Mouse (Mus musculus) B cell, adult 2 months (primary cell): ENCODE data around the gene Stk11ip.
A peak's percentile ranks its signal among the peaks of the same experiment; 100 is the strongest.

Experiments used
- DNase-seq, 2 experiments: peaks; one replicate each; pipeline ENCODE4 v3.0.0; 2022

The Stk11ip gene

DNA sequence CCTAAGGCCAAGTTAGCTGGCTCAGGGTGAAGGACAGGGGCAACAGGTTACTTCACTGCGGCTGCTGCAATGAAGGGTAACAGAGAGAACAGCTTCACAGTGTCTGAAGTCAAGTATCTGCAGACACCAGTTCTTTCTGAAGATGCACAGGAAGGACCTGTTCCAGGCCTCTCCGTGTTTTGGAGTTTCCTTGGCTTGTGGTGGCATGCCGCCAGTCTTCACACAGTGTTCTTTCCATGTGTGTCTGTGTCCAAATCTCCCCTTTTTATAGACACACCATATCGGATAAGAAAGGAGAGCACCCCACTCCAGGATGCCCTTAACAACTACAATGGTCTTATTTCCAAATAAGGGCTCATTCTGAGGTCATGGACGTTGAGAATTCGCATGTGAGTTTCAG is 23.0 kb downstream of the Stk11ip start:
- no peak for DNase-seq

DNA sequence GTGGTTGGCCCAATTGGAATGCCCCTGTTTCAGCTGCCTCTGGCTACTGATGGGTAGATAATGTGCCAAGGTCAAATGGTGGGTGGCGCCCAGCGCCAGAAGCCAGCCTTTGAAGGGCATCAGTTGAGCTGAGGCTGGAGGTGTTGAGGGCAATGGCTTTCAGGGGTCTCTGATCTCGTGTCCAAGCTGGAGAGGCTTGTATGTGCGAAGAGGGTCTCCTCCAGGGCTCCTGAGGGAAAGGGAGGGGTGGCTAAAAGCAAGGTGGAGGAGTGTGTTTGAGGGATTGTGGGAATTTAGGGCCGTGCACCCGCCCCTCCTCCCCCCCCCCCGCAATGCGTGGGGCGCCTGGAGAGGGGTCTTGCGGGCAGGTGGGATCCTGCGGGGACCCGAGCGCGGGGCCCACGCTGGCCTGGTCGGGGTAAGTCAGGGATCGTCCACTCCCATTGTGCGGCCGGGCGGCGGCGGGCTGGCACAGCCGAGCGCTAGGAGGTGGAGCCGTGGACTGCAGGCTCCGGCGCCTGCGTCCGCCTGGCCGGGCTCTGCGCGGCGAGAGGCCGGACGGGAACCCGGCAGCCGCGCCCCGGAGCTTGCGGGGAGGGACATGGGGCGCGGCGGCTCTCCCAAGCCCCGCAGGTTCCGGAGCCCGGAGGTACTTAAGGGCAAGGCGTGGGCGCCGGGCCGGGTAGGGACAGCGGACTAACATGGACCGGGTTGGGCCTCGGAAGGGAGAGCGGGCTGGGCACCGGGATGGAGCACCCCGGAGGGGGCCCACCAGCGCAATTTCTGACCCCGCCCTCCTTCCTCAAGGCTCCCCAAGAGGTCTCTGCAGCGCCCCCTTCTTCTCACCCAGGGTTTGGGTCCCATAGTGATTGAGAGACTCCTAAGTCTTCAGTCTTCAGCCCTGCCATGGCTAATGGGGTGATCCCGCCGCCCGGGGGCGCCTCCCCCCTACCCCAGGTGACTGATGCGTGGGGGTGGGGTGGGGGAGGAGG is 24.9 kb downstream of the Stk11ip start, which contains the start of gene Slc4a3:
TSS of gene Slc4a3 (plus strand) at position 302 of the 992 bp plus-strand sequence.
- peak; percentile 37 to 38 for DNase-seq

DNA sequence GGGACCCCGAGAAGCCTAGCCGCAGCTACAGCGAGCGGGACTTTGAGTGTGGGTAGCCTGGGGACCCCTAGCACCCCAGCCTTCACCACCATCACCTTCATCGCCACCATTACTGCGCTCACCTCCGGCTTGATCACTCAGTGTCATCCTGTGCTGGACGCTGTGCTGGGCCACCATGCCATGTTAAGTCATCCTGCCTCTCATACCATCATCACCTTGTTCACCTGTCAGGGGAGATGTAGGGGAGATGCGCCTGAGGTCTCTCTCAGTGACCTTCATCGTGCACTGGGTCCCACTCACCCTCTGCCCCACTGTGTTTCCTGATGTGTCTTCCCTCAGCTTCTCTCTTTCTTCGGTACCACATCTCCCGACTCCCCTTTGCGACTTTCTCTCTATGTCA is 26.0 kb downstream of the Stk11ip start:
- DNase-seq: no peak

DNA sequence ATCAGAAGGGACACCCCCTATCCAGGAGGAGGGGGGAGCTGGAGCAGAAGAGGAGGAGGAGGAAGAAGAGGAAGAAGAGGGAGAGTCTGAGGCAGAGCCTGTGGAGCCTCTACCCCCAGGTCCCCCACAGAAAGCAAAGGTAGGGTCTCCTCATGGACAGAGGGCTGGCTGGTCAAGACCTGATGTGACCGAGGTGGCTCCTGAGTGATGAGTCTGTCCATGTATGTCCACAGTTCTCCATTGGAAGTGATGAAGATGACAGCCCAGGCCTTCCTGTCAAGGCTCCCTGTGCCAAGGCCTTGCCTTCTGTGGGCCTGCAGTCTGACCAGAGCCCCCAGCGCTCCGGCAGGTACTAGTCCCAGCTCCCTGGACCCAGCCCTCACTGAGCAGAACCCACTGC is 26.8 kb downstream of the Stk11ip start:
- no peak for DNase-seq

DNA sequence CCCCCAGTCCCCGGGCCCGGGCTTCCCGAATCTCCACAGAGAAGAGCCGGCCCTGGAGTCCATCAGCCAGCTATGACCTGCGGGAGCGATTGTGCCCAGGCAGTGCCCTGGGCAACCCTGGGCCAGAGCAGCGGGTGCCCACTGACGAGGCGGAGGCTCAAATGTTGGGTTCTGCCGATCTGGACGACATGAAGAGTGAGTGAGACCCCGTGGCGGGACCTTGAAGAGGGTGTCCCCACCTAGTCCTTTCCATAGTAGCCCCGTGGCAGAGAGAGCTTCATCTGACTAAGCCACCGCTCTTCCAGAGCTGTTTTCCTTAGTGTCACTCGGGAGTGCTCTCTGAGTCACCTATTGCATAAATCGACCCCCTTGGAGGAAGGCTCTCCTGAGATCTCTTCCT is 27.5 kb downstream of the Stk11ip start:
- DNase-seq: no peak

DNA sequence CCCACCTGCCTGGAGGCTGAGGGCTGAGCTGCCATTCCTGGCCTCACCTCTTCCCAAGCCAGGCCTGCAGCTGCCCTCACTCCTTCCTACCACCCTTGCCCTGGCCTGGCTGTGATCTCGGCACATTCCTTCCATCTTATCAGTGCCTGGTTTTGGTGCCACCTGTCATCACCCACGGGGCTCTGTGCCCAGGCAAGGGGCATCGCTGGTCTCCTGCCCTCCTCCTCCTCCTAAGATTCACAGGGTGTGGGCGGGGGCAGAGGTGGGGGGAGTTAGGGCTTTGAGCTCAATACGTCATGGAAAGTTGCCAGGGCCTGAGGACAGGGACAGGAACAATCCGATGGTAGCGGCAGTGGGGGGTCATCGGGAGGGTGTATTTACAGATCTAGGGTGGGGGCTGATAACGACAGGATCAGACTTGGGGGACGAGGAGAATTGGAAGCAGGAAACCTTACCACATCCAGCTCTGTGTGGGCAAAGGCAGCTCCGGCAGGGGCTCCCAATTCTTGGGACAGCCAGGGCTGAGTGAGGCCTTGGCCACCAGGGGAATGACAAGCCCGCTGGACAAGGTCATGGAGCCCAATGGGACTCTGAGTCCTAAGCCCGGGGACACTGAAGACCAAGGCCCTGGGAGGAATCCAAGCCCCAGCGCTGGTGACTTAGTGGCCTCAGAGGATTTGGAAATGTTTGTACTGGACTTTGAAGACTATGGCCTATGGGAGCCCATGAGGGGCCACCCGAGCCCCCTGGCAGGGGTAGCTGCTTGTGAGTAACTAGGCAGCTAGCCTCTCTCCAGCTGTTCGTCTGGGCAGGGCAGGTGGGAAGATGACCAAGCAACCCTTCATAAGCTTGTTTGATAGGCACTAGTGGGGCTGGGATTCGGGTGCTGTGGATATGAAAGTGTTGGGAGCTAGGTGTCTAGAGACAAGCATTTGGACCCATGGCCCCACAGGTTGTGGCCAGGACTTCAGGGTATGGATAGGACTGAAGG is 28.3 kb downstream of the Stk11ip start:
- DNase-seq: no peak

DNA sequence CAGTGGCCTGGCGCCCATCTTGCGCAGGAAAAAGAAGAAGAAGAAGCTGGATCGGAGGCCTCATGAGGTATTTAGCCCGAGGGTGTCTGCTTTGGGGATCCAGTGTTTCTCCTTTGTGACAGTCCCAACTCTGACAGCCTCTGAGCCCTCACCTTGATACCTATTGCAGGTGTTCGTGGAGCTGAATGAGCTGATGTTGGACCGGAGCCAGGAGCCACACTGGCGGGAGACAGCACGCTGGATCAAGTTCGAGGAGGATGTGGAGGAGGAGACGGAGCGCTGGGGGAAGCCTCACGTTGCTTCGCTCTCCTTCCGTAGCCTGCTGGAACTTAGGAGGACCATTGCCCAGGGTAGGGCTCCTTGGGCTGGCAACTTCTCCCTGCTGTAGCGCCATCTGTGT is 29.3 kb downstream of the Stk11ip start:
- DNase-seq: no peak

DNA sequence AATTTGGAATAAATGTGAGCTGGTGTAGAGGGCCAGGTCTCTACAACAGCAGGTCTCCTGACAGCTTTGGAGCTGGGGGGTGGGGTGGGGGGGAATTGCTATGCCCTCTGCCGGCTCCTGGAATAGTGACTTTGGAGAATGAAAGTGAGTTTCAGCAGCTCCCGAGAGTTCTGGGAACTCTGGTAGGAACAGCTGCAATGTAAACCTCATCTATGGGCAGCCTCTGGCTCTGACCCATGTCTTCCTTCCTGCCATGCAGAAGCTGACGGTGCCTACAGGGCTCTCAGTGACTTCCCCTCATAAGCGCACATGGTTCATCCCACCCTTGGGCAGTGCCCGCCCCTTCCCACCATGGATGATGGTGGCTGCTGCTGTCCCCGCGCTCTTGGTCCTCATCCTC is 34.4 kb downstream of the Stk11ip start:
- no peak for DNase-seq

DNA sequence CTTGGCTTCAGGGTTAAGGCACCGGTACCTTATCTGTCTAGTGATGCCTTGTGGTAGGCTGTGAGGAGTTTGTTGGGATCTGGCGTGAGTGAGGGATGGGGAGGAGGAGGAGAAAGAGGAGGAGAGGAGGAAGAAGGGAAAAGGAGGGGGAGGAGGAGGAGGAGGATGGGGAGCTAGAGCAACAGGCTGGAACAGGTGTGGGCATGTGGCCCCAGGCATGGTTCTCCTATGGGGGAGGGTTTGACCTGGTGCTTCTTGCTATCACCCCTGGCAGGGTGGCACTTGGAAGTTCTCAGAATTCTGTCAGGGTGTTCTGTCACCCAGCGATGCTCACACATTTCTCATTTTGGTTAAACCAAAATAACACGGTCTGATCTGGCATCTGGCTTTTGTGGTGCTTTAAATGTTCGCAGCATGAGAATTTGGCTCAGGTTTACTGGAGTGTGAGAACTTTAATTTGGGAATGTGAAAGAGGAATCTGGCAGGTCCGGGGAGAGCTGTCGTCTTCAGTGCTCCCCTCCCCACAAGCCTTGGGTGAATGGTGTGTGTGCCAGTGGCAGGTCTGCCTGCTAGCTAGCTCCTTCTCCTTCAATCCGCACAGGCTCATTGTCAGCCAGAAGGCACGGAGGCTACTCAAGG is 34.9 kb downstream of the Stk11ip start:
- no peak for DNase-seq

DNA sequence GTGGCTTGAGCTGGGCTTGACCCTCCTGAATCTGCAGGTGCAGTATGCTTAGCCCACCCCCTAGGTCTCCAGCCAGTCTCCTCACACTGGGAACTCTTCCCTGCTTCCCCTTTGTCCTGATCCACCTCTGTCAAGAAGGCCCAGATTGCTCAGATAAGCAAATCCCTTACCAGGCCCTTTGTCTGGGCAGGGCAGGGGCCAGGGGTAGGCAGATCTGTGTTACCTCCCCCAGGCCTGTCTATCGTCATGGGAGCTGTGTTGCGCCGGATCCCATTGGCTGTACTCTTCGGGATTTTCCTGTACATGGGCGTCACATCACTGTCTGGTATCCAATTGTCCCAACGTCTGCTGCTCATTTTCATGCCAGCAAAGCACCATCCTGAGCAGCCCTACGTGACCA is 35.7 kb downstream of the Stk11ip start:
- DNase-seq: no peak

DNA sequence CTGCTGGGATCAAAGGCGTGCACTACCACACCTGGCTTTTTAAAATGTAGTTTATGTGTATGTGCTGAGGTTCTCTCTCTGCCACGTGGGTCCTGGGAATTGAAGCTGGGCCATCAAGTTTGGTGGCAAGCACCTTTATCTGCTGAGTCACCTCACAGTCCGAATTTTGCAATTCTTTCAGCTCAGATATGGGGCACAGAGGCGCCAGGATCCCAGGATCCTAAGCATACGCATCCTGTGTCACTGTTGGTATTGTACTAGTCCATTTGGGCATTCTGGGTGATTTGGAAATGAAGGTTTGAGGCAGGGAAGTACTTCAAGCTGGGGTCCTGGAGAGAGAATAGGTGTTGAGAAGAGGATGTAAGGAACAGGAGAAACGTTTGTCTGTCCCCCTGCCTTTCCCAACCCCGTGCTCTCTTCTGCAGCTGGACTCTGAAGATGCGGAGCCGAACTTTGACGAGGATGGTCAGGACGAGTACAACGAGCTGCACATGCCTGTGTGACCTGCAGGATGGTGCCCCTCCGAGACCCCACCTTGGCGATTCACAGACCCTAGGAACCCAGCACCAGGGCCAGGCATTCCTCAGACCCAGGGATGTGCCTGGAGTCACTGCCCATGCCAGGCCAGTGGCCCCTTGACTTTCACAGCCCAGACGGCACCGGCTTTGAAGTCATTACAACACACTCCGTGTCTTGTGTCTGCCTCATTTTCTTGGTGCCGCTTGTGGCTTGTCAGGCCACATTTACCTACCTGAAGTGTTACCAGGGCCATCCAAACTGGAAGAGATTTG is 37.3 kb downstream of the Stk11ip start:
- DNase-seq: no peak

DNA sequence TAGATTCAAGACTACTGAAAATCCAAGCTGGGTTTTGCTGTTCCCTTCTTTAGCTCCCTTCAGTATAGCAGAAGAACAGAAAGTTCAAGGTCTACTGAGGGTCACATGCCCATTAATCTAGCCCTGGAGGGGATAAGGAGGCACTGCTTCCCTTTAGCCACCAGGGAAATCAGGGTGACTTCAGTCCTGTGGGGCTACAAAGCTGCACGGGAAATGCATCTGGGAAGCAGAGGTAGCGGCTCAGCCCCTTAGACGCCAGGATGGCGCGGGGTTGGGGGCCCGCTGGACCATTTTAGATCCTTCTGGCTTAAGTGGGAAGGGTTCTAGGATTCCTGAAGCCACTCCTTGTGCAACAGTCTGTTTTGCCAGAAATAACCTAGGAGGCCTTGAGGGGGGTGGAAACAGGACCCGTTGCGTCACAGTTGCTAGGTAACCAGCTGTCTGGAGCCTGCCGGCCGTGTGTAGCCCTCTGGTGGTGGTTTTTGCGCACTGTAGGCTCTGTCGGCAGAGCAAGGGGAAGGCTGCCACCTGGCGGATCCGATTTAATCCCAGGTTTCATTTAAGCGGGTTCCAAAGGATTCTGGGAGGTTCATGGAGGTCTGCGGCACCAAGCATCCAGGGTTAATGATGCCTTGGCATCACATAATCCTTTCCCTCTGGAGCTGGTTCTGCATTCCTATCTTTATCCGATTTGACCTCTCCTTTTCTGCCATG is 38.0 kb downstream of the Stk11ip start:
- DNase-seq: peak; percentile 91

DNA sequence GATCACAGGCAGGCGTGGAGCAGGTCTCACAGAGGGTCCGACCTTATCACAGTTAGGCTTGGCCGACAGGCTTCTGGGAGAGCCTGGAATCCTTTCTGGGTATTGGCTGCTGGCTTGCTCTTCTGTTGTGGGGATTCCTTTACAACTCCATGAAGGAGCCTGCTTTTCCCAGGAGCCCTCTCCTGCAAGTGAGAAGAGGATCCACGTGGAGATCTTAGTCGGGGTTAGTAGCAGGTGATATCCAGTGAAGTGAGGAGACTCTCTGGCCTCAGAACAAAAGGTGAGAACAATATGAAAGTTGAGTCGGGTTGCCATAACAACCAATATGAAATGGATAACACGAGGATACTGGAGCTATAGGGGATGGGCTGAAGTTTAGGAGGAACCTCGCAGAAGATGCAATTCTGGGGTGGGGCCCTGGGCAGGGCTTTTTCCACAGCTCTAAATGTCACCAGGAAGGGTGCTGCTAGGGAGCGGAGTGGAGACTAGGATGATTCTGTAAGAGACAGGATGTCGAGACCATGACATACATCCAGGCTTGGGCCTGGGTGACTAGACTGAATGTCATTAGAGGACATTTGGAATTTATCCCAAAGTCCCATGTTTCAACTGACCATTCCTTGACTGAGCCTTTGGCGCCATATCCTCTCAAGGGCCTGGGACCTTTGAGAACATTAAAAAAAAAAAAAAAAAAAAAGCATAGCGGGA is 39.0 kb downstream of the Stk11ip start:
- DNase-seq: no peak

DNA sequence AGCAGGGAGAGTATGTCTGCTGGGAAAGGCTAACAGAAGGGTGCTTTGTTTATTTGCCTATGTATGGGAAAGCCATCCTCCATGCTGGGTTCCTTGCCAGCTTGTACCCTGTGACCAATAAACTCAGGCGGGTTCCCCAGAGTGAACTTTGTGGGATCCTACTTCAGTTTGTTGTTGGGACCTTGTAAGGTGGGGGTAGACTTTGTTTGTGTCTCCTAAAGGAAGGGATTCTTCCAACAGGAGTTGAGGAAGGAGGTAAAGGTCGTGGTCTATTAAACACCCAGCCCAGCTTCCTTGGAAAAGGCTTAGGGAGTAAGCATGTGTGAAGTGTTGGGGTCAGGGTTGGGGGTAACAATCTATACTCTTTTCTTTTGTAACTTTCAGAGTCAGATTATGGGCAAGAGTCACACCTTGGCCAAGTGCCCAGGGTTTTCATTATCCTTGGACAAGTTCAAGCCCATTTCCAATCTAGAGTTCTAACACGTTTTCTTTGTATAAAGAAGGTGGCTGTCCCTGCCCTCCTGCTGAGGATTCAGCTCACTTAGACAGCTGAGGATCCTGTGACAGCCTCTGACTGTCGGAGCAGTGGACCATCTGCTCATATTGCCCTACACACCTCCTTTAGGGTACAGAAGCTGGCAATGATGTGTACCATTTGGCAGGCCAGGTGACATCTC is 40.0 kb downstream of the Stk11ip start:
- no peak for DNase-seq

DNA sequence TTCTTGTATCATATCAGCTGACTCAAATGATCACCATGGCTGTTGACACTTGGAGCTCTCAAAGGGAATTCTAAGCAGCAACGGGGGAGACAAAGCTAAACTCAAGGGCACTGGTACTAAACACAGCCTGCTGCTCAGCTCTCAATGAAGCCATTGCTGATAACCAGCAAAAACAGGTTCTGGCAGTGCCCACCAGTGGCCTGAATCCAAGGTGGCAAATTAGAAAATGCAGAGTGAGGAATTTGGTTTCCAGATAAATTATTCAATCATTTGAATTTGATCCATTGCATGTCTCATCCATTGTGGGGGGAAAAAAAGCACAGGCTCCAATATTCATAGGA is 40.5 kb downstream of the Stk11ip start:
- DNase-seq: no peak

DNA sequence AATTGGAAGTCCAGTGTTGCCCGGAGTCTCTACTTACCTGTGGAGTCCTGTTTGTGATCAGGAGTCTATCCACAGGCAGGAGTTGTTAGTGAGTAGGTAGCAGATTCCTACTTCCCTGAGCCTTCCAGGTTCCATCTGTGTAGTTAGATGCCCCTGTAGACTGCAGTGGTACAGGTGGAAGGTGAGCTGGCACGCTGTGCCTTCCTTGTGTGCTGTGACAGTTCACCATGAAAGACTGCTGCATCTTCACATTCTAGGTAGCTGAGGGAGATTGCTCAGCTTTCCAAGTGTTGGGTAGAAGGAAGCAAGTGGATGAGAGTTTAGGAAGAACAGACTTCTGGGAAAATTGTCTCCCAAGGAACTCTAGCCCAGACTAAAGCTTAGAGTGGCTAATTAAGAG is 42.8 kb downstream of the Stk11ip start:
- DNase-seq: no peak

DNA sequence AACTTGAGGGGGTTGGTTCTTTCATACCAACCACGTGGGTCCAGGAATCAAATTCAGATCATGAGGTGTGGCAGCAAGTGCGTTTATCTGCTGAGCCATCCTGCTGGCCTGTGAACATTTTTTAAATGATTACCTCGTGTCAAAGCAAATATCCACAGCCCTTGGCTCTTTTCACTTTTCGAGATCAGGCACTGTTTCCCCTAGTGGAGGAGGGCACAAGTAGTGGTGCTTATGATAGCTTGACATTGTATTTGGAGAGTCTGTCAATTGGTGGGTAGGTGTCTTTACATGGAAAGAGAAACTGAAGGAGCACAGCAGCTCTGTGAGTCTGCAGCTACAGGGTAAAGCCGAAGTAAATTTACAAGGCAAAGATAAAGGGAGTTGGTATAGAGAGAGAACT is 43.6 kb downstream of the Stk11ip start:
- peak in 1 of 2 experiments; percentile 30 for DNase-seq

DNA sequence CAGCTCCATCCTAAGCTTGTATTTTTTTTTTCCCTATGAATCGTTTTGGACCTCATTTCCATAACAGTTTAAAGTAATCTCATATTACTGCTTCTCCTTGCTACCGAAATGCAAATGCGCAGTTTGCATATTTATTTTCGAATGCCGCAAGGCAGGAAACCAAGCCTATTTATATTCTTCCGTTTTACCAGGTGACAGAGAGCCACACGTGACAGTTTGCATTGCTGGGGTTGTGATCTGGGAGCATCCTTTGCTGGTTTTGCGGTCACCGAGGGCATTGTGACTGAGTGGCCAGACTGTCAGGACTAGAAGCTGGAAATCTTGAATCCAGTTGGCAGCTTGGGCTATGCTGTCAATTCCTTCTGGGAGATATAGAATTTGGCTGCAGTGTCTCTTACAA is 44.3 kb downstream of the Stk11ip start:
- peak; percentile 75 to 77 for DNase-seq

DNA sequence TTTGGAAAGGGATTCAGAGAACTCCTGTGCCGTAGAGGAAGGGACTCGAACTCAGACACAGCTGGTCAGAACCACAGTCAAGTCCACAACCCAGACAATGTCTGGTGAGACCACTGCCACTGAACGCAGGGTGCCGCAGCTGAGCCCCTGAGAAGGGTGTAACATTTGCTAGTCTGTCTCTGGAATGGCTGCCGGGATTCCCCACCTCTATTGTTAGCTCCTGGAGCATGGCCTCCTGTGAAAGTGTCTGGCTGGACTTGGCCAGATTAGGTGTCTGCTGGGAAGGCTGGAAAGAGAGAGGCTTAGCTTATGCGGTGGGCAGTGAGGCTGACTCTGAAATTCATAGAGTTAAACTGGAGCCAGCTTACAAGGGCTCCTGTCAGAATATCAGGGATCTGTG is 49.1 kb downstream of the Stk11ip start:
- DNase-seq: no peak

DNA sequence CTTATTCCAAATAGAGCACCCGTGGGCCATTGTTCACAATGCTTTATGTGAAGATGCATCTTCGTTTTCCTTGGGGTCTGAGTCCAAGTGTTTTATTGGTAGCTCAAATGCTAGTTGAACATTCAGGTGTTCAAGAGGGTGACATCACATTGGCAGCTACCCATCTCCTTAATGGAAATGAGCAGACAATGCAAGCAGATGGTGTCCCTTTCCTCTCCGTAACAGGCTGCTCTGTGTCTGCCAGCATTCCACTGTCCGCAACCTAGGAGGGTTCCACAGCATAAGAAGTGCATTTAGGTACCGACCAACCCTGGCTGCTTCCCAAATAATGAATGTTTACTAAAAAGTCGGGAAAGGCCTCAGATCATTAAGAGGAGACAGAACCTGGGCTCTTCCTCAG is 51.4 kb downstream of the Stk11ip start:
- no peak for DNase-seq
